In the genomic region with DNA sequence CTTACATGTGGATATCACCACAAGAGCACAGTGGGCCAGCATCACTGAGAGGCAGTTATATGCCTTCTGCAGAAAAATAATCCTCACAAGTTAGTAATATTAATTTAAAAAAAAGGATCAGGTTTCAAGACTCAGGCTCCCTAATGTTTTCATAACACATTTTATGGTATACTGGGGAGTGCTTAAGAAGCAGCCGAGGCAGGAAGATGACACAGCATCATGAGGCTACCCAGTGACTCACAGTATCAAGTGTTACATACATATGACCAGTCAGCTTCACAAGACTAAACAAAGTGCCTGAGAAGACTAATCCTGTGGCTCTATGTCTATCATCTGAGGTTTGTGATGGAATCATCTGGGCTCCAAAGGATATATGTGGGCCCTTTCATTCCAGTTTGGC, we compare ENCODE assay signal across 1 mouse cellular context.
TF ChIP-seq lines count a peak whose summit lies in the region.

No protein-coding gene starts in this region.

TF ChIP-seq in MEL, 35 proteins besides CTCF, POLR2A, EP300 and RAD21 (continued from another document):
- no peak for TF ChIP-seq NELFE (IDR thresholded peaks at IDR 0.05; ENCODE audit: low read depth, low read length)
- TF ChIP-seq E2F4 (IDR thresholded peaks at IDR 0.05; ENCODE audit: borderline replicate concordance, low read depth, low read length): no peak
TF ChIP-seq in MEL: peak in this region for 0.
